Mouse (Mus musculus) MEL (cell line): ENCODE results near the gene Csmd2. TPM values are rescaled to one million over a fixed set of nuclear protein-coding genes. Genes with fewer than 3 reads are reported as not detected.

Experiments
- DNase-seq: peaks from one replicate; pipeline ENCODE4 v3.0.0; 2011; ENCODE audit warnings: low read depth, low spot score
- H3K27ac ChIP-seq: 2 replicates; pipeline ENCODE4 v1.5.1; 2012; ENCODE audit warnings: low read depth, mild to moderate bottlenecking, control low read depth, low read length, moderate library complexity; ENCODE audit not compliant: control insufficient read depth
- H3K27me3 ChIP-seq, 2 experiments: fragments of 150-350 bp in 1 of 2; sonication (generic) in 1 of 2; 2 replicates each; pipeline ENCODE4 v1.6.1; 2012; ENCODE audit warnings: low read length in 2 of 2, mild to moderate bottlenecking in 2 of 2, improper control_type of control experiment in 1 of 2, moderate library complexity in 1 of 2; ENCODE audit not compliant: insufficient read depth in 2 of 2, control insufficient read depth in 1 of 2
- H3K36me3 ChIP-seq, 2 experiments: 2 replicates each; pipeline ENCODE4 v1.6.1; 2012 to 2014; ENCODE audit warnings: low read length in 2 of 2, improper control_type of control experiment in 1 of 2, inconsistent platforms in 1 of 2, mild to moderate bottlenecking in 1 of 2; ENCODE audit not compliant: insufficient read depth in 2 of 2, control insufficient read depth in 1 of 2
- H3K4me1 ChIP-seq, 2 experiments: fragments of 150-350 bp in 1 of 2; sonication (generic) in 1 of 2; 2 replicates each; pipeline ENCODE4 v1.6.1; 2012; ENCODE audit warnings: low read length in 2 of 2, improper control_type of control experiment in 1 of 2, mild to moderate bottlenecking in 1 of 2; ENCODE audit not compliant: insufficient read depth in 2 of 2, control insufficient read depth in 1 of 2
- H3K4me3 ChIP-seq, 2 experiments: fragments of 150-350 bp in 1 of 2; sonication (generic) in 1 of 2; 2 replicates each; pipeline ENCODE4 v1.5.1; 2012; ENCODE audit warnings: low read depth in 2 of 2, low read length in 2 of 2, mild to moderate bottlenecking in 2 of 2, moderate library complexity in 2 of 2, control low read depth in 1 of 2, improper control_type of control experiment in 1 of 2; ENCODE audit not compliant: control insufficient read depth in 1 of 2, insufficient read depth in 1 of 2
- H3K79me2 ChIP-seq: 2 replicates; pipeline ENCODE4 v1.6.1; 2012; ENCODE audit warnings: mild to moderate bottlenecking, low read length, moderate library complexity; ENCODE audit not compliant: control insufficient read depth, poor library complexity, insufficient read depth
- H3K9ac ChIP-seq: 2 replicates; pipeline ENCODE4 v1.6.1; 2012; ENCODE audit warnings: low read depth, mild to moderate bottlenecking, control low read depth, low read length, moderate library complexity; ENCODE audit not compliant: control insufficient read depth, poor library complexity, severe bottlenecking
- H3K9me3 ChIP-seq: fragments of 150-350 bp; sonication (generic); replicated peaks from 2 replicates; pipeline ENCODE4 v1.6.1; 2012; ENCODE audit warnings: mild to moderate bottlenecking, low read length, improper control_type of control experiment, moderate library complexity; ENCODE audit not compliant: insufficient read depth
- BHLHE40 ChIP-seq: IDR thresholded peaks from 2 replicates; pipeline ENCODE4 v1.6.1; 2012; ENCODE audit warnings: low read depth, mild to moderate bottlenecking, inconsistent platforms, low read length, improper control_type of control experiment, borderline replicate concordance
- CHD1 ChIP-seq: IDR thresholded peaks from 2 replicates; pipeline ENCODE4 v1.6.1; 2012; ENCODE audit warnings: low read depth, mild to moderate bottlenecking, inconsistent platforms, low read length, improper control_type of control experiment
- CTCF ChIP-seq, 3 experiments: IDR thresholded peaks in 2 of 3; conservative IDR thresholded peaks in 1 of 3; 2 replicates each; pipeline ENCODE4 v1.5.1; 2011 to 2012; ENCODE audit warnings: low read length in 3 of 3, low read depth in 2 of 3, mild to moderate bottlenecking in 2 of 3, improper control_type of control experiment in 1 of 3, inconsistent platforms in 1 of 3, mixed read lengths in 1 of 3, moderate library complexity in 1 of 3; ENCODE audit not compliant: control insufficient read depth in 1 of 3, insufficient read depth in 1 of 3, poor library complexity in 1 of 3, severe bottlenecking in 1 of 3
- E2F4 ChIP-seq: IDR thresholded peaks from 2 replicates; pipeline ENCODE4 v1.6.1; 2011; ENCODE audit warnings: low read depth, low read length, improper control_type of control experiment, borderline replicate concordance
- EP300 ChIP-seq, 2 experiments: IDR thresholded peaks; 2 replicates each; pipeline ENCODE4 v1.6.1; 2011; ENCODE audit warnings: improper control_type of control experiment in 2 of 2, low read length in 2 of 2, low read depth in 1 of 2, mild to moderate bottlenecking in 1 of 2
- GABPA ChIP-seq: IDR thresholded peaks from 2 replicates; pipeline ENCODE4 v1.6.1; 2012; ENCODE audit warnings: low read depth, mild to moderate bottlenecking, inconsistent platforms, low read length, improper control_type of control experiment, moderate library complexity
- HCFC1 ChIP-seq: IDR thresholded peaks from 2 replicates; pipeline ENCODE4 v1.6.1; 2012; ENCODE audit warnings: low read depth, mild to moderate bottlenecking, inconsistent platforms, low read length, improper control_type of control experiment, moderate library complexity
- KAT2A ChIP-seq: conservative IDR thresholded peaks from 2 replicates; pipeline ENCODE4 v1.6.1; 2012; ENCODE audit warnings: low read depth, low read length, improper control_type of control experiment, inconsistent platforms
- MAFK ChIP-seq: IDR thresholded peaks from 2 replicates; pipeline ENCODE4 v1.6.1; 2011; ENCODE audit warnings: low read depth, mild to moderate bottlenecking, low read length, improper control_type of control experiment, borderline replicate concordance
- MYB ChIP-seq: IDR thresholded peaks from 2 replicates; pipeline ENCODE4 v1.6.1; 2011; ENCODE audit warnings: mild to moderate bottlenecking, low read depth, low read length, improper control_type of control experiment
- NELFE ChIP-seq: IDR thresholded peaks from 2 replicates; pipeline ENCODE4 v1.6.1; 2011; ENCODE audit warnings: low read depth, low read length, improper control_type of control experiment
- NRF1 ChIP-seq: IDR thresholded peaks from 2 replicates; pipeline ENCODE4 v1.6.1; 2014; ENCODE audit warnings: low read depth, mild to moderate bottlenecking, inconsistent platforms, low read length, improper control_type of control experiment, moderate library complexity; ENCODE audit not compliant: poor library complexity, insufficient read depth, severe bottlenecking
- POLR2A ChIP-seq, 2 experiments: IDR thresholded peaks; 2 replicates each; pipeline ENCODE4 v1.6.1; 2011 to 2012; ENCODE audit warnings: low read length in 2 of 2, mild to moderate bottlenecking in 2 of 2, control low read depth in 1 of 2, improper control_type of control experiment in 1 of 2, low read depth in 1 of 2, moderate library complexity in 1 of 2; ENCODE audit not compliant: control insufficient read depth in 1 of 2, insufficient read depth in 1 of 2, poor library complexity in 1 of 2
- POLR2AphosphoS2 ChIP-seq: IDR thresholded peaks from 2 replicates; pipeline ENCODE4 v1.6.1; 2011; ENCODE audit warnings: low read length, improper control_type of control experiment
- POLR2AphosphoS5 ChIP-seq: IDR thresholded peaks from 2 replicates; pipeline ENCODE4 v1.6.1; 2012; ENCODE audit warnings: low read depth, borderline replicate concordance, mild to moderate bottlenecking, inconsistent platforms, low read length, moderate library complexity, mixed read lengths
- RAD21 ChIP-seq: IDR thresholded peaks from 2 replicates; pipeline ENCODE4 v1.6.1; 2011; ENCODE audit warnings: mild to moderate bottlenecking, low read depth, low read length, improper control_type of control experiment
- SIN3A ChIP-seq: IDR thresholded peaks from 2 replicates; pipeline ENCODE4 v1.6.1; 2012; ENCODE audit warnings: low read length, improper control_type of control experiment, inconsistent platforms
- TBP ChIP-seq: IDR thresholded peaks from 2 replicates; pipeline ENCODE4 v1.8.0; 2011; ENCODE audit warnings: low read depth, low read length, improper control_type of control experiment
- UBTF ChIP-seq: IDR thresholded peaks from 2 replicates; pipeline ENCODE4 v1.6.1; 2012; ENCODE audit warnings: low read depth, mild to moderate bottlenecking, inconsistent platforms, low read length, improper control_type of control experiment, moderate library complexity, borderline replicate concordance; ENCODE audit not compliant: insufficient read depth
- USF1 ChIP-seq: IDR thresholded peaks from 2 replicates; pipeline ENCODE4 v1.6.1; 2014; ENCODE audit warnings: low read depth, mild to moderate bottlenecking, inconsistent platforms, low read length, improper control_type of control experiment, moderate library complexity
- USF2 ChIP-seq, 2 experiments: IDR thresholded peaks; 2 replicates each; pipeline ENCODE4 v1.6.1; 2011 to 2012; ENCODE audit warnings: improper control_type of control experiment in 2 of 2, low read length in 2 of 2, borderline replicate concordance in 1 of 2, inconsistent platforms in 1 of 2, low read depth in 1 of 2, mild to moderate bottlenecking in 1 of 2; ENCODE audit not compliant: insufficient read depth in 1 of 2
- ZC3H11A ChIP-seq: IDR thresholded peaks from 2 replicates; pipeline ENCODE4 v1.6.1; 2012; ENCODE audit warnings: low read depth, mild to moderate bottlenecking, inconsistent platforms, low read length, improper control_type of control experiment
- ZMIZ1 ChIP-seq: IDR thresholded peaks from 2 replicates; pipeline ENCODE4 v1.6.1; 2012; ENCODE audit warnings: low read depth, mild to moderate bottlenecking, inconsistent platforms, low read length, improper control_type of control experiment, moderate library complexity
- polyA plus RNA-seq, 2 experiments: library from polyadenylated mRNA; stranded (reverse) in 1 of 2; unstranded in 1 of 2; fragments of >175 nt in 1 of 2; fragments of >200 nt in 1 of 2; gene quantifications; 2 replicates each; pipeline versions ENCODE4 v1.2.1 to v1.2.4; 2012; ENCODE audit warnings: low replicate concordance in 2 of 2, low read depth in 1 of 2; ENCODE audit not compliant: insufficient read length in 2 of 2, insufficient read depth in 1 of 2, missing spikeins in 1 of 2
- total RNA-seq: library from RNA; depleted of rRNA; stranded (reverse); fragments of 300-350 nt; gene quantifications from 2 replicates; pipeline ENCODE4 v1.2.3, GENCODE M21; 2012

Gene Csmd2
- total and polyA plus RNA-seq, 3 experiments, result not detected

- TF ChIP-seq ZC3H11A (no peak), POLR2AphosphoS2 (no peak), TBP (no peak), ZMIZ1 (no peak), SIN3A (no peak), USF1 (no peak), CHD1 (no peak), POLR2AphosphoS5 (no peak), E2F4 (no peak), EP300 (IDR thresholded peaks at IDR 0.05; ENCODE audit: low read depth in 1 of 2, low read length in 2 of 2) (no peak), HCFC1 (no peak), UBTF (no peak), KAT2A (no peak), RAD21 (no peak)
- no peaks in the 10 kb centered on the region for H3K36me3 ChIP-seq
- no peak overlapping the region for H3K9ac ChIP-seq
- no peaks in the 10 kb centered on the region for H3K79me2 ChIP-seq
- H3K9me3 ChIP-seq, result no peaks in the 10 kb centered on the region
- DNase-seq, result peak; percentile 15
- H3K27ac ChIP-seq, result no peak overlapping the region
- no peak overlapping the region for H3K4me3 ChIP-seq
- H3K27me3 ChIP-seq, result no peaks in the 10 kb centered on the region
- no peaks in the 10 kb centered on the region for H3K4me1 ChIP-seq
These were observed 285.5 kb downstream of the Csmd2 start for GRCm38 (mm10) chr4:128273146-128273545.

GRCm38 (mm10) chr4:128275116-128275515, 287.5 kb downstream of the Csmd2 start:
- Histone ChIP-seq H3K79me2 (no peaks in the 10 kb centered on the region), H3K27me3 (no peaks in the 10 kb centered on the region), H3K27ac (no peak overlapping the region), H3K9me3 (no peaks in the 10 kb centered on the region), H3K4me1 (no peaks in the 10 kb centered on the region), H3K36me3 (no peaks in the 10 kb centered on the region), H3K4me3 (no peak overlapping the region), H3K9ac (no peak overlapping the region)
- no peak for TF ChIP-seq MAFK
- no peak for TF ChIP-seq MYB
- TF ChIP-seq BHLHE40, result no peak
- TF ChIP-seq CTCF (IDR thresholded peaks at IDR 0.05 in 2 of 3, conservative IDR thresholded peaks at IDR 0.05 in 1 of 3; ENCODE audit: control insufficient read depth in 1 of 3, insufficient read depth in 1 of 3, low read depth in 2 of 3, low read length in 3 of 3, poor library complexity in 1 of 3, severe bottlenecking in 1 of 3), result no peak
- TF ChIP-seq GABPA, result no peak
- no peak for TF ChIP-seq E2F4
- TF ChIP-seq NELFE, result no peak
- TF ChIP-seq POLR2A (IDR thresholded peaks at IDR 0.05; ENCODE audit: control insufficient read depth in 1 of 2, insufficient read depth in 1 of 2, low read depth in 1 of 2, low read length in 2 of 2, poor library complexity in 1 of 2), result no peak
- TF ChIP-seq USF2 (IDR thresholded peaks at IDR 0.05; ENCODE audit: borderline replicate concordance in 1 of 2, insufficient read depth in 1 of 2, low read depth in 1 of 2, low read length in 2 of 2), result no peak
- TF ChIP-seq HCFC1, result no peak
- TF ChIP-seq UBTF, result no peak
- no peak for TF ChIP-seq NRF1
- TF ChIP-seq RAD21, result no peak
- DNase-seq, result no peak
